Mouse (Mus musculus): ENCODE data around the gene Rab36.

DNA sequence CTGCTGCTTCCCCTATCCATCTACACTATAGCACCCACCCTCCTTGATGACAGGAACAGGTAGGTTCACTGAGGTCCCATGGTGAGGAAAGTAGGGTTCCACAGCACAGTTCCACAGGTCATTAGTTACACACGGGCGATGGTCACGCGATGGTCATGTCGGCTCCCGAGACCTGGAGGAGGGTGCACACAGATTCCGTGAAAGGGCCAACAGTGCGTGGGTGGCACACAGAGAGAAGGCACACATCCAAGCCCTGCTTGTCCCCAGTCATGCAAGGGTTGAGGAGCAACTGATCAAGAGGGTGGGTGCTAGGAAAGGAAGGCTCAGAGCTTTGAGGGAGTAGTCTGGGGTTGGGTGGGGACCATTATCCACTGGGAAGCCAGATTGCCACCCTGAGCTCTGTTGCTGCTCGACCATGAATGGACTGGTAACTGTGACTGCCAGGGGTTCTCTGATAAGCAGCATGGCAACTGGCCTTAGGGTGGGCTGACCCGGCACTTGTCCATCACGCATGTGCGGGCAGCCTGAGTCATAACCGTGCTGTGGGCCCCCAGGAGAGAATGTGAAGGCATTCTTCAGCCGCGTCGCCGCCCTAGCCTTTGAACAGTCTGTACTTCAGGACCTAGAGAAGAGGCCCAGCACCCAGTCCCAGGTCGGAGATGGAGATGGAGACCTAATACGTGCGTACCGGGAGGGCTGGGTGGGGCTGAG, 14.7 kb downstream of the Rab36 start:
- no peak for TF ChIP-seq CTCF (IDR thresholded peaks at IDR 0.05; ENCODE audit: low read depth, low read length)
- no peak for TF ChIP-seq POLR2A (IDR thresholded peaks at IDR 0.05; ENCODE audit: extremely low read depth, insufficient read depth, low read length)
